8 mouse cellular contexts compared by ENCODE assay signal in the genomic region with DNA sequence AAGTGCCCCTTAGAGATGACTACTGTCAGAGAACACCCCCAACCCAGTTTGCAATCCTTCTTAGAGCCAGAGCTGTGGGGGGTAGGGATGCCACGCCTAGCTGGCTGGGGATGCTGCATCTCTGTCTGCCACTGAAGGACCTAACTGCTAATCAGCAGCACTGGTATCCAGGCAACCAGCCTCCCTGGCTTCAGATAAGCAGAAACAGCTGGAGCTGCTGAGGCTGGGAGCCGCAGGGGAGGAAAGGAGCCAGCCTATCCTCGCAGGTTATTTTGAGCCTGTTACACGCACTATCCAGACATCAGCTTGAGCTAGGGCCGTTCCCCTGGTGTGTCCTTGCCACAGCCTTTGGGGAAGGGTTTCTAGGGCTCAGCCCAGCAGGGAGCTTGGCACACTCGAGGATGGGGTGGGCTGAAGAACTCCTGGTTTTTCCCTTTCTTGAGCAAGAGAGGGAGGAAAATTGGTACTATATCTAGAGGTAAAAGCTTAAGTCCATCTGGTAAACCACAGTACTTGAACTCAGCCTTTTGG.
A peak's percentile ranks its signal among the peaks of the same experiment; 100 is the strongest.
DNase-seq lines count a peak whose midpoint lies in the region; ATAC-seq and TF ChIP-seq lines count a peak whose summit lies in the region.

No protein-coding gene starts in this region.

- no peaks in the 10 kb centered on the region for H3K9me3 ChIP-seq in forebrain, embryonic 13.5 days (replicated peaks)
- H3K9me3 ChIP-seq in heart, postnatal 0 days (replicated peaks; ENCODE audit: control insufficient read depth, low read length): no peaks in the 10 kb centered on the region
- no peaks in the 10 kb centered on the region for H3K9me3 ChIP-seq in limb, embryonic 12.5 days
- no peaks in the 10 kb centered on the region for H3K9me3 ChIP-seq in neural tube, embryonic 15.5 days (replicated peaks)

- ATAC-seq in forebrain, embryonic 13.5 days: peak; percentile 85
- peak; percentile 75 for ATAC-seq in heart, postnatal 0 days (ENCODE audit: insufficient read depth, low read depth)
- ATAC-seq in limb, embryonic 12.5 days (ENCODE audit: insufficient number of reproducible peaks, insufficient read depth, low FRiP score, low TSS enrichment, low read depth): peak; percentile 78
- ATAC-seq in neural tube, embryonic 15.5 days (ENCODE audit: low FRiP score): peak; percentile 89

- TF ChIP-seq CTCF in heart, postnatal 0 days (IDR thresholded peaks at IDR 0.05; ENCODE audit: low read depth): no peak

- TF ChIP-seq EP300 in heart, postnatal 0 days (IDR thresholded peaks at IDR 0.05; ENCODE audit: low read depth): no peak

- no peaks in the 10 kb centered on the region for H3K36me3 ChIP-seq in forebrain, embryonic 13.5 days (ENCODE audit: poor library complexity, severe bottlenecking)
- no peaks in the 10 kb centered on the region for H3K36me3 ChIP-seq in heart, postnatal 0 days (replicated peaks; ENCODE audit: control insufficient read depth, insufficient read depth, low read length)
- no peaks in the 10 kb centered on the region for H3K36me3 ChIP-seq in limb, embryonic 12.5 days
- H3K36me3 ChIP-seq in neural tube, embryonic 15.5 days: no peaks in the 10 kb centered on the region

- H3K27ac ChIP-seq in forebrain, embryonic 13.5 days: peak overlapping the region; percentile 97
- peak overlapping the region; percentile 98 for H3K27ac ChIP-seq in heart, postnatal 0 days (ENCODE audit: low read depth)
- peak overlapping the region; percentile 90 for H3K27ac ChIP-seq in limb, embryonic 12.5 days
- H3K27ac ChIP-seq in neural tube, embryonic 15.5 days (replicated peaks): peak overlapping the region; percentile 96

- H3K4me3 ChIP-seq in forebrain, embryonic 13.5 days: no peak overlapping the region
- no peak overlapping the region for H3K4me3 ChIP-seq in heart, postnatal 0 days (ENCODE audit: low read depth, low read length)
- no peak overlapping the region for H3K4me3 ChIP-seq in limb, embryonic 12.5 days (replicated peaks)
- H3K4me3 ChIP-seq in neural tube, embryonic 15.5 days (replicated peaks): no peak overlapping the region

- peak overlapping the region; percentile 47 for H3K9ac ChIP-seq in forebrain, embryonic 13.5 days
- no peak overlapping the region for H3K9ac ChIP-seq in heart, postnatal 0 days (replicated peaks; ENCODE audit: low read depth, low read length)
- H3K9ac ChIP-seq in limb, embryonic 12.5 days (replicated peaks): no peak overlapping the region
- H3K9ac ChIP-seq in neural tube, embryonic 15.5 days (replicated peaks): no peak overlapping the region; the same call in 1 of the 2 replicates

- no peaks in the 10 kb centered on the region for H3K27me3 ChIP-seq in forebrain, embryonic 13.5 days
- H3K27me3 ChIP-seq in heart, postnatal 0 days (ENCODE audit: control insufficient read depth, insufficient read depth, low read length): no peaks in the 10 kb centered on the region
- no peaks in the 10 kb centered on the region for H3K27me3 ChIP-seq in limb, embryonic 12.5 days
- H3K27me3 ChIP-seq in neural tube, embryonic 15.5 days (replicated peaks): no peaks in the 10 kb centered on the region

- H3K4me1 ChIP-seq in forebrain, embryonic 13.5 days: peaks cover 72% of the 10 kb centered on the region
- peaks cover 41% of the 10 kb centered on the region for H3K4me1 ChIP-seq in heart, postnatal 0 days (ENCODE audit: control insufficient read depth, insufficient read depth)
- H3K4me1 ChIP-seq in limb, embryonic 12.5 days (replicated peaks): peaks cover 38% of the 10 kb centered on the region
- H3K4me1 ChIP-seq in neural tube, embryonic 15.5 days: peaks cover 65% of the 10 kb centered on the region

- DNase-seq in cerebellum, postnatal 10 days: peak; percentile 63 to 74
- DNase-seq in cerebellum, postnatal 36 days: no peak
- DNase-seq in MN1 (ENCODE audit: low spot score): peak; percentile 83
- DNase-seq in heart, postnatal 0 days (ENCODE audit: low spot score): peak; percentile 81
- DNase-seq in ovary, postnatal 14 days (ENCODE audit: low spot score): no peak

- H3K4me2 ChIP-seq in forebrain, embryonic 13.5 days: peak overlapping the region; percentile 35
- H3K4me2 ChIP-seq in heart, postnatal 0 days (ENCODE audit: low read depth, low read length): no peak overlapping the region
- H3K4me2 ChIP-seq in limb, embryonic 12.5 days: peak overlapping the region; percentile 18
- H3K4me2 ChIP-seq in neural tube, embryonic 15.5 days: peak overlapping the region; percentile 27

- 3% methylated on average over 6 of the region's 6 CpGs for WGBS in forebrain, embryonic 13.5 days
- WGBS in heart, postnatal 0 days: 11% methylated on average over 6 of the region's 6 CpGs
- 0% methylated on average over 6 of the region's 6 CpGs for WGBS in limb, embryonic 12.5 days
- 1% methylated on average over 6 of the region's 6 CpGs for WGBS in neural tube, embryonic 15.5 days

Comparison
In these comparisons a context has a peak if more than half of its experiments do, and no peak if none do; other contexts are left out.
1. DNase-seq: peak in cerebellum, postnatal 10 days (2 of 2), MN1 (single experiment) and heart, postnatal 0 days (single experiment); none in cerebellum, postnatal 36 days (0 of 2) and ovary, postnatal 14 days (single experiment).
2. Peak in every context shown above with its lines, with median percentiles within 50 percentile points of each other: ATAC-seq and H3K27ac ChIP-seq.